Mouse (Mus musculus): Measurements from ENCODE around the gene Trpm5. TPM values are rescaled to one million over a fixed set of nuclear protein-coding genes. Genes with fewer than 3 reads are reported as not detected.

Gene Trpm5
- polyA plus RNA-seq, 1 experiment from 2014 or later = 0.68 TPM

- Histone ChIP-seq H3K9ac (ENCODE audit: low read length) (no peak overlapping the region), H3K4me3 (ENCODE audit: low read depth, low read length) (no peak overlapping the region), H3K4me1 (ENCODE audit: control insufficient read depth, insufficient read depth, low read length) (no peaks in the 10 kb centered on the region), H3K27ac (ENCODE audit: low read depth, low read length) (no peak overlapping the region), H3K4me2 (ENCODE audit: low read depth) (no peak overlapping the region), H3K36me3 (ENCODE audit: control insufficient read depth, insufficient read depth, low read length) (no peaks in the 10 kb centered on the region), H3K27me3 (ENCODE audit: control insufficient read depth, insufficient read depth, low read length) (no peaks in the 10 kb centered on the region), H3K9me3 (ENCODE audit: control insufficient read depth, low read length) (no peaks in the 10 kb centered on the region)
- WGBS = 73% methylated on average over 3 of the region's 3 CpGs
- DNase-seq (ENCODE audit: low spot score) (no peak), ATAC-seq (ENCODE audit: insufficient read depth, low FRiP score, low TSS enrichment) (no peak)
These were observed 595 bp downstream of the Trpm5 start for GRCm38 (mm10) chr7:143093847-143094246.

DNA sequence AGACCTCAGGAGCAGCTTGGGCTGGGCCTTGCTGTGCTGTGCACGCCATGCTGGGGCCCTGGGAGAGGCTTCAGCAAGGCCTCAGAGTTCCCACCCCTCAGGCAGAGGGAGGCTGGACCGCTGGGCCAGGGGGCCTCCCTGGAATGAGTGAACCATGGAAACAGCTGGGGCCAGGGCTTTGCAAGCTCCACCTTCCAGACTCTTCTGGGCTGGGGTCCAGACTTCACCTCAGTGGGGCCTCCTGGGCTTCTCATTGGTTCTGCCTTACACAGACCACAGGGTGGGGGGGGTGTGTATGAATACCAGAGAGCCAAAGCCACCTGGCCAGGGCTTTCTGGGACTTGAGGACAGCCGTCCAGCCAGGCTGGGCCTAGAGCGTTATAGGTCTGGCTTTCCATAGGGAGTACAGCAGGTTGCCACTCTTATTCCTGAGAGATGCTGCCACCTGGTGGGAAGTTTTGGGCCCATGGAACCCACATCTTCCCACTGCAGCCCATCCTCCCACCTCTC is 7.3 kb downstream of the Trpm5 start:
- H3K27ac ChIP-seq (ENCODE audit: low read depth, low read length) = no peak overlapping the region
- DNase-seq (ENCODE audit: low spot score) (peak; percentile 38), ATAC-seq (ENCODE audit: insufficient read depth, low FRiP score, low TSS enrichment) (no peak)
- H3K4me2 ChIP-seq (ENCODE audit: low read depth) = no peak overlapping the region
- whole genome bisulfite sequencing = 48% methylated on average over 4 of the region's 4 CpGs
- no peaks in the 10 kb centered on the region for H3K36me3 ChIP-seq (ENCODE audit: control insufficient read depth, insufficient read depth, low read length)
- no peak overlapping the region for H3K9ac ChIP-seq (ENCODE audit: low read length)
- no peaks in the 10 kb centered on the region for H3K27me3 ChIP-seq (ENCODE audit: control insufficient read depth, insufficient read depth, low read length)
- H3K4me3 ChIP-seq (ENCODE audit: low read depth, low read length) = no peak overlapping the region
- no peaks in the 10 kb centered on the region; the same call in 1 of the 2 replicates for H3K4me1 ChIP-seq (ENCODE audit: control insufficient read depth, insufficient read depth, low read length)
- no peaks in the 10 kb centered on the region for H3K9me3 ChIP-seq (ENCODE audit: control insufficient read depth, low read length)

GRCm38 (mm10) chr7:143086366-143086765 is 8.1 kb downstream of the Trpm5 start:
- H3K9ac ChIP-seq (ENCODE audit: low read length) = no peak overlapping the region
- H3K4me3 ChIP-seq (ENCODE audit: low read depth, low read length) = no peak overlapping the region
- H3K27ac ChIP-seq (ENCODE audit: low read depth, low read length) = no peak overlapping the region
- no peaks in the 10 kb centered on the region for H3K27me3 ChIP-seq (ENCODE audit: control insufficient read depth, insufficient read depth, low read length)
- no peaks in the 10 kb centered on the region for H3K36me3 ChIP-seq (ENCODE audit: control insufficient read depth, insufficient read depth, low read length)
- no peaks in the 10 kb centered on the region for H3K9me3 ChIP-seq (ENCODE audit: control insufficient read depth, low read length)
- DNase-seq (ENCODE audit: low spot score) = peak; percentile 64
- H3K4me1 ChIP-seq (ENCODE audit: control insufficient read depth, insufficient read depth, low read length) = no peaks in the 10 kb centered on the region; the same call in 1 of the 2 replicates
- 0 out of 2 replicates have a peak, but pooled peaks have one; percentile 9 for ATAC-seq (ENCODE audit: insufficient read depth, low FRiP score, low TSS enrichment)
- no peak overlapping the region for H3K4me2 ChIP-seq (ENCODE audit: low read depth)
- WGBS = 53% methylated on average over 2 of the region's 2 CpGs

- Histone ChIP-seq H3K4me2 (ENCODE audit: low read depth) (no peak overlapping the region), H3K4me3 (ENCODE audit: low read depth, low read length) (no peak overlapping the region), H3K27me3 (ENCODE audit: control insufficient read depth, insufficient read depth, low read length) (no peaks in the 10 kb centered on the region), H3K4me1 (ENCODE audit: control insufficient read depth, insufficient read depth, low read length) (no peaks in the 10 kb centered on the region; the same call in 1 of the 2 replicates), H3K27ac (ENCODE audit: low read depth, low read length) (no peak overlapping the region), H3K9ac (ENCODE audit: low read length) (no peak overlapping the region), H3K9me3 (ENCODE audit: control insufficient read depth, low read length) (no peaks in the 10 kb centered on the region), H3K36me3 (ENCODE audit: control insufficient read depth, insufficient read depth, low read length) (no peaks in the 10 kb centered on the region)
- ATAC-seq (ENCODE audit: insufficient read depth, low FRiP score, low TSS enrichment) (no peak), DNase-seq (ENCODE audit: low spot score) (no peak)
- WGBS = 84% methylated on average over 2 of the region's 2 CpGs
These were observed 10.7 kb downstream of the Trpm5 start for GRCm38 (mm10) chr7:143083708-143084107.

DNA sequence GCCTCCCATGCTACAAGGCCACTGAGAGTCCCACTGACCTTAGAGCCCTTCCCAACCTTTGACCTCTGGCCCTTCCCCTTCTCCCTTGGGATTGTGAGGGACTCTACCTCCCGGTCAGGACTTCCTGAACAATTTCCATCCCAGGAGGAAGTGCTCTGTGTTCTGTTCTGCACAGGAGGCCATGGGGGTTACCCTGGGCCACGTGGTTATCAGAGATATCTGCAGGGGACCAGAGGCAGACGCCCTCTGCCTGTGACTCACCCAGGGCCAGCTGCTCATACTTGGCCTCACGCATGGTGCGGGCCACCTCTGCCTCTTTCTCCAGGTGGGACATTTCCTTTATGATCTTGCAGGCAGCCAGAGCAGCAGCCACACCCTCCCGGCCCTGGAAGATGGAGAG is 12.4 kb downstream of the Trpm5 start:
- H3K27me3 ChIP-seq (ENCODE audit: control insufficient read depth, insufficient read depth, low read length) = no peaks in the 10 kb centered on the region
- H3K9me3 ChIP-seq (ENCODE audit: control insufficient read depth, low read length) = no peaks in the 10 kb centered on the region
- no peak for ATAC-seq (ENCODE audit: insufficient read depth, low FRiP score, low TSS enrichment)
- 66% methylated on average over 6 of the region's 6 CpGs for WGBS
- H3K4me1 ChIP-seq (ENCODE audit: control insufficient read depth, insufficient read depth, low read length) = no peaks in the 10 kb centered on the region; the same call in 1 of the 2 replicates
- H3K4me3 ChIP-seq (ENCODE audit: low read depth, low read length) = no peak overlapping the region
- no peak overlapping the region for H3K9ac ChIP-seq (ENCODE audit: low read length)
- H3K4me2 ChIP-seq (ENCODE audit: low read depth) = no peak overlapping the region
- H3K27ac ChIP-seq (ENCODE audit: low read depth, low read length) = no peak overlapping the region
- DNase-seq (ENCODE audit: low spot score) = no peak
- no peaks in the 10 kb centered on the region for H3K36me3 ChIP-seq (ENCODE audit: control insufficient read depth, insufficient read depth, low read length)

DNA sequence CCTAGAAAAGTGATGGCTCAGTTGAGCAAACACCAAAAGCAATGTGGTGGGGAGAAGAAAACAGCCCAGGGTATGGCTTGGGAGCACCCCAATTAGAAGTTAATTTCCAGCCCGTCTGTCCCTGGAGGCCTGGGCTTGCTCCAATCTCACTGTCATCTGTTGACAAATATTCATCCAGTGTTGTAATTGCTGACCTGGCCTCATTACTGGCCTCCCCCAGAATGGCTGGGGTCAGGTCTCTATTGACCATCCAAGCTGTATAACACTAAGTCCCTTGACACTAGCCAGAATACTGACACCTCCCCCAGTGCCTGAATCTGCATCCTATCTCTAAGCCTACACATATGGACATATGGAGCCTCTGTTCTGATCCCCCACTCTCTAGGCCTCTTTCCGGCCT is 17.1 kb downstream of the Trpm5 start:
- no peaks in the 10 kb centered on the region for H3K4me1 ChIP-seq (ENCODE audit: control insufficient read depth, insufficient read depth, low read length)
- no peaks in the 10 kb centered on the region for H3K27me3 ChIP-seq (ENCODE audit: control insufficient read depth, insufficient read depth, low read length)
- H3K9ac ChIP-seq (ENCODE audit: low read length) = no peak overlapping the region
- ATAC-seq (ENCODE audit: insufficient read depth, low FRiP score, low TSS enrichment) = no peak
- H3K27ac ChIP-seq (ENCODE audit: low read depth, low read length) = no peak overlapping the region
- no peaks in the 10 kb centered on the region for H3K36me3 ChIP-seq (ENCODE audit: control insufficient read depth, insufficient read depth, low read length)
- DNase-seq (ENCODE audit: low spot score) = no peak
- no peak overlapping the region for H3K4me3 ChIP-seq (ENCODE audit: low read depth, low read length)
- H3K9me3 ChIP-seq (ENCODE audit: control insufficient read depth, low read length) = no peaks in the 10 kb centered on the region
- 88% methylated on average over 2 of the region's 2 CpGs for WGBS
- H3K4me2 ChIP-seq (ENCODE audit: low read depth) = no peak overlapping the region

DNA sequence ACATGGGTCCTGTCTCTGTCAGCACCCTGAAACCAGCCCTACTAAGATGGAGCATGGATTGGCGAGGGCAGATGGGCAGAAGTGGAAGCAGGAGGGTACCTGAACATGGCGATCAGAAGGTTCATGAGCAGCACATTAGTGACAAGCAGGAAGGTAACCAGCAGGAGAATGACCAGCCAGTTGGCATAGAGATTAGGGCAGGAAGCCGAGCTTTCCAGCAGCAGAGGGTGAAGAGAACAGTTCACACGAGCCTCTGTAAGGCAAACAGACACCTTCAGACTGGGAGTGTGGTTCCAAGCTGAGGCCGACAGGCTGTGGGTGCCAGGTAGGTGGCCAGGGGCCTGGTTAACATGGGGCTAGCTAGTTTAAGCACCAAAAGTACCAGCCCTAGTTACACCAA is 19.0 kb downstream of the Trpm5 start:
- ATAC-seq (ENCODE audit: insufficient read depth, low FRiP score, low TSS enrichment) (no peak), DNase-seq (ENCODE audit: low spot score) (no peak)
- Histone ChIP-seq H3K4me1 (ENCODE audit: control insufficient read depth, insufficient read depth, low read length) (peaks cover 4% of the 10 kb centered on the region; the same call in 1 of the 2 replicates), H3K9ac (ENCODE audit: low read length) (no peak overlapping the region), H3K4me3 (ENCODE audit: low read depth, low read length) (no peak overlapping the region), H3K4me2 (ENCODE audit: low read depth) (no peak overlapping the region), H3K27me3 (ENCODE audit: control insufficient read depth, insufficient read depth, low read length) (no peaks in the 10 kb centered on the region), H3K27ac (ENCODE audit: low read depth, low read length) (no peak overlapping the region), H3K9me3 (ENCODE audit: control insufficient read depth, low read length) (no peaks in the 10 kb centered on the region), H3K36me3 (ENCODE audit: control insufficient read depth, insufficient read depth, low read length) (no peaks in the 10 kb centered on the region)
- 76% methylated on average over 5 of the region's 5 CpGs for WGBS

DNA sequence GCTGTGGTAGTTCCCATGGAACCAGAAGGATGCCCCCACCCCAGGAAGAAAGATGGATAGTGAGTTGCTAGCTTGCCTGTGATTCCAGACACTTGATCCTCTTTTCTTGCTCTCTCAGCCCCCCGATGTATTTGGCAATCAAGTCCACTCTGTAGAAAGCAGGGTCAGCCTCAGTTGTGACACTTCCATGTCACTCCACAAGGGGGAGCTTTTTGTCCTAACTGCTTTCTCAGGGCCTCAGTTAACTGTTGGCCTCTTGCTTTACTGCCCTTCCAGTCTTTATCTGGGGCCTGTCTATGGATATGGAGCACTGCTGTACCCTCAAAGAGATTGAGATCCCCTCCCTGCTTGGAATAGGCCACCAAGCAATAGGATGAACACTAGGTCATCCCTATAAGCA is 21.4 kb downstream of the Trpm5 start:
- no peak for ATAC-seq (ENCODE audit: insufficient read depth, low FRiP score, low TSS enrichment)
- Histone ChIP-seq H3K27ac (ENCODE audit: low read depth, low read length) (no peak overlapping the region), H3K27me3 (ENCODE audit: control insufficient read depth, insufficient read depth, low read length) (no peaks in the 10 kb centered on the region), H3K9ac (ENCODE audit: low read length) (no peak overlapping the region), H3K4me1 (ENCODE audit: control insufficient read depth, insufficient read depth, low read length) (peaks cover 14% of the 10 kb centered on the region), H3K9me3 (ENCODE audit: control insufficient read depth, low read length) (no peaks in the 10 kb centered on the region), H3K36me3 (ENCODE audit: control insufficient read depth, insufficient read depth, low read length) (no peaks in the 10 kb centered on the region), H3K4me2 (ENCODE audit: low read depth) (no peak overlapping the region), H3K4me3 (ENCODE audit: low read depth, low read length) (no peak overlapping the region)
- DNase-seq (ENCODE audit: low spot score) = peak; percentile 54
- WGBS = 61% methylated on average over 1 of the region's 1 CpGs

DNA sequence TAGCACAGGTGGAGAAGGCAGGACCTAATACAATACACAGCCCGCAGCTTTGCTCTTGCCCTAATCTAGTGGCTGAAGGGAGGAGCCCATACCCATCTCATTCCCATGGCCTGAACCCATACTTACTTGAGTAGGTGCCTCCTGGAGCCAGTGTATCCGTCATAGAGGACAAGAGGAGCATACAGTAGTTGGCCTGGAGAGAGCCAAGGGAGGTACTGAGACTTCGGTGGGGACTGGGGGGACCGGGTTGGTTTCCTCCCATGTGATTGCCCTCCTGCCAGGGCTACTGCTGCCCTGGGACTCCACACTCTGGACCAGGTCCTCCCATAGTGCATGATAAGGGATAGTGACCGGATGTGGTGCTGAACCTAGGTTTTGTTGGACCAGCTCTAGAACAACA is 21.8 kb downstream of the Trpm5 start:
- no peaks in the 10 kb centered on the region for H3K9me3 ChIP-seq (ENCODE audit: control insufficient read depth, low read length)
- H3K27ac ChIP-seq (ENCODE audit: low read depth, low read length) = no peak overlapping the region
- no peaks in the 10 kb centered on the region for H3K27me3 ChIP-seq (ENCODE audit: control insufficient read depth, insufficient read depth, low read length)
- H3K4me1 ChIP-seq (ENCODE audit: control insufficient read depth, insufficient read depth, low read length) = peaks cover 18% of the 10 kb centered on the region
- no peak for DNase-seq (ENCODE audit: low spot score)
- no peak overlapping the region for H3K9ac ChIP-seq (ENCODE audit: low read length)
- no peak overlapping the region for H3K4me2 ChIP-seq (ENCODE audit: low read depth)
- no peak for ATAC-seq (ENCODE audit: insufficient read depth, low FRiP score, low TSS enrichment)
- whole genome bisulfite sequencing = 86% methylated on average over 5 of the region's 5 CpGs
- no peak overlapping the region for H3K4me3 ChIP-seq (ENCODE audit: low read depth, low read length)
- H3K36me3 ChIP-seq (ENCODE audit: control insufficient read depth, insufficient read depth, low read length) = no peaks in the 10 kb centered on the region
